Mouse (Mus musculus) left cerebral cortex, postnatal 14 days (tissue): ENCODE data around the gene Sez6l2. TPM values are rescaled to one million over a fixed set of nuclear protein-coding genes. Genes with fewer than 3 reads are reported as not detected.

Experiments used
- DNase-seq, 2 experiments: peaks; one replicate each; pipeline ENCODE4 v3.0.0; 2021 to 2022; ENCODE audit warnings: low spot score in 2 of 2, mixed read lengths in 1 of 2
- intact Hi-C: fragments of 180-260 bp; cut with DNase I; formaldehyde crosslinking; loops from one replicate; pipeline ENCODE4 v1.15.1; 2025
- total RNA-seq, 2 experiments: library from RNA; stranded (reverse); gene quantifications; 2 replicates each; pipeline ENCODE4 v1.2.3; 2021

Gene Sez6l2
- total RNA-seq, 2 experiments from 2014 or later: 335 to 339 TPM

GRCm38 (mm10) chr7:126984667-126985444 is 34.5 kb downstream of the Sez6l2 start:
- intact Hi-C loops: no loop called here
- no peak for DNase-seq

GRCm38 (mm10) chr7:126986319-126986718 is 36.0 kb downstream of the Sez6l2 start:
- intact Hi-C loops: no loop called here

GRCm38 (mm10) chr7:126988816-126989215 is 38.5 kb downstream of the Sez6l2 start:
- no peak for DNase-seq
- intact Hi-C loops: no loop called here

More at GRCm38 (mm10) chr7:126986319-126986718, 36.0 kb downstream of the Sez6l2 start:
- peak in 1 of 2 experiments; percentile 52 for DNase-seq

- intact Hi-C loops: no loop called here
- no peak for DNase-seq
Observed at GRCm38 (mm10) chr7:126996449-126996848, 46.1 kb downstream of the Sez6l2 start.

GRCm38 (mm10) chr7:126999568-126999967 is 49.2 kb downstream of the Sez6l2 start:
- no peak for DNase-seq
- intact Hi-C loops: no loop called here

GRCm38 (mm10) chr7:127003620-127004019 is 53.3 kb downstream of the Sez6l2 start:
- DNase-seq: no peak
- intact Hi-C loops: no loop called here

GRCm38 (mm10) chr7:127004122-127004875 is 53.9 kb downstream of the Sez6l2 start:
- no peak for DNase-seq
- intact Hi-C loops: no loop called here

GRCm38 (mm10) chr7:127007313-127008024 is 57.1 kb downstream of the Sez6l2 start:
- intact Hi-C loops: no loop called here
- no peak for DNase-seq

GRCm38 (mm10) chr7:127008239-127009019 is 58.1 kb downstream of the Sez6l2 start:
- peak; percentile 58 to 61 for DNase-seq
- intact Hi-C loops: no loop called here

- intact Hi-C loops: no loop called here
- DNase-seq: no peak
Observed at GRCm38 (mm10) chr7:127009307-127010085, 59.1 kb downstream of the Sez6l2 start.

GRCm38 (mm10) chr7:127011051-127011450 is 60.7 kb downstream of the Sez6l2 start:
- intact Hi-C loops: no loop called here
- no peak for DNase-seq

GRCm38 (mm10) chr7:127011717-127012116 is 61.4 kb downstream of the Sez6l2 start:
- DNase-seq: no peak
- intact Hi-C loops: no loop called here

GRCm38 (mm10) chr7:127012374-127012773 is 62.0 kb downstream of the Sez6l2 start:
- intact Hi-C loops: no loop called here
- DNase-seq: no peak

- DNase-seq: no peak
Observed at GRCm38 (mm10) chr7:127012845-127013244, 62.5 kb downstream of the Sez6l2 start.

GRCm38 (mm10) chr7:127013385-127013784 is 63.0 kb downstream of the Sez6l2 start:
- DNase-seq: no peak
- intact Hi-C loops: no loop called here

More at GRCm38 (mm10) chr7:127012845-127013244, 62.5 kb downstream of the Sez6l2 start:
- intact Hi-C loops: no loop called here

GRCm38 (mm10) chr7:127014320-127014719 is 64.0 kb downstream of the Sez6l2 start, which contains the start of gene Mvp:
Gene Mvp, minus strand, starts transcription at chr7:127014621.
- intact Hi-C loops: no loop called here
- no peak for DNase-seq

- no peak for DNase-seq
- intact Hi-C loops: loop anchor here (5.0 kb wide), 2 partner anchors 38 to 68 kb away; partner anchors contain the start of genes Asphd1, Cdipt and Cdiptos
Observed at GRCm38 (mm10) chr7:127014993-127015392, 64.6 kb downstream of the Sez6l2 start.

- intact Hi-C loops: loop anchor here (2.0 to 5.0 kb wide), 3 partner anchors 39 to 89 kb away; partner anchors contain the start of genes Asphd1, Cdipt and Cdiptos
- DNase-seq: no peak
Observed at GRCm38 (mm10) chr7:127016081-127016480, 65.7 kb downstream of the Sez6l2 start.

GRCm38 (mm10) chr7:127016481-127016485 is 65.9 kb downstream of the Sez6l2 start, which contains the start of gene Pagr1b:
Gene Pagr1b, minus strand, starts transcription at chr7:127016484.
- no peak for DNase-seq
- intact Hi-C loops: loop anchor here (2.0 to 5.0 kb wide), 3 partner anchors 39 to 89 kb away; partner anchors contain the start of genes Asphd1, Cdipt and Cdiptos
